Mouse (Mus musculus) kidney, adult 8-10 months (tissue): ENCODE measurements at regions not wholly inside any gene's neighbourhood (a gene's known extent, or its start where the extent isn't known, plus 50 kb on each side); places are given as distances from the start of the nearest gene placed in this dataset.
"Not testable (repeated sequence)": the region's sequence is repeated elsewhere in the genome, so short reads cannot be mapped to it uniquely, and the experiment has no call there.

Experiments
- DNase-seq, 2 experiments: peaks; one replicate each; pipeline ENCODE4 v3.0.0; 2022

- DNase-seq = no peak
Measured at GRCm38 (mm10) chr14:9492228-9492627, 826.2 kb upstream of the 4930452B06Rik start.

GRCm38 (mm10) chr14:9488585-9488984 is 822.5 kb upstream of the 4930452B06Rik start:
- DNase-seq = no peak

- no peak for DNase-seq
Measured at GRCm38 (mm10) chr14:9478981-9479380, 812.9 kb upstream of the 4930452B06Rik start.

GRCm38 (mm10) chr14:9475169-9475568 is 809.1 kb upstream of the 4930452B06Rik start:
- no peak for DNase-seq

- DNase-seq = no peak
Measured at GRCm38 (mm10) chr14:9469686-9470085, 803.6 kb upstream of the 4930452B06Rik start.

GRCm38 (mm10) chr14:9468654-9469053 is 802.6 kb upstream of the 4930452B06Rik start:
- no peak for DNase-seq

- DNase-seq = no peak
Measured at GRCm38 (mm10) chr14:9467690-9468458, 801.8 kb upstream of the 4930452B06Rik start.

- no peak for DNase-seq
Measured at GRCm38 (mm10) chr14:9460006-9460405, 794.0 kb upstream of the 4930452B06Rik start.

GRCm38 (mm10) chr14:9458856-9459255 is 792.8 kb upstream of the 4930452B06Rik start:
- DNase-seq = no peak

- no peak for DNase-seq
Measured at GRCm38 (mm10) chr14:9457801-9458495, 791.9 kb upstream of the 4930452B06Rik start.

GRCm38 (mm10) chr14:9455986-9456385 is 789.9 kb upstream of the 4930452B06Rik start:
- DNase-seq = no peak

- DNase-seq = no peak
Measured at GRCm38 (mm10) chr14:9449942-9450341, 783.9 kb upstream of the 4930452B06Rik start.

GRCm38 (mm10) chr14:9437896-9438295 is 771.9 kb upstream of the 4930452B06Rik start:
- DNase-seq = no peak

GRCm38 (mm10) chr14:9435136-9435535 is 769.1 kb upstream of the 4930452B06Rik start:
- DNase-seq = no peak

GRCm38 (mm10) chr14:9433081-9433590 is 767.1 kb upstream of the 4930452B06Rik start:
- DNase-seq = no peak

GRCm38 (mm10) chr14:9431798-9432197 is 765.8 kb upstream of the 4930452B06Rik start:
- DNase-seq = no peak

- DNase-seq = no peak
Measured at GRCm38 (mm10) chr14:9411822-9412403, 745.9 kb upstream of the 4930452B06Rik start.

GRCm38 (mm10) chr14:9403688-9404087 is 737.6 kb upstream of the 4930452B06Rik start:
- no peak for DNase-seq

GRCm38 (mm10) chr14:9400861-9401260 is 734.8 kb upstream of the 4930452B06Rik start:
- no peak for DNase-seq

GRCm38 (mm10) chr14:9393271-9393771 is 727.3 kb upstream of the 4930452B06Rik start:
- peak; percentile 37 to 55 for DNase-seq

- not testable (repeated sequence) for DNase-seq
Measured at GRCm38 (mm10) chr14:9389878-9390536, 724.0 kb upstream of the 4930452B06Rik start.

- DNase-seq = no peak
Measured at GRCm38 (mm10) chr14:9389180-9389579, 723.1 kb upstream of the 4930452B06Rik start.
